Mouse (Mus musculus) lung, embryonic 16.5 days (tissue): ENCODE results near the gene 1700014D04Rik. TPM values are rescaled to one million over a fixed set of nuclear protein-coding genes. Genes with fewer than 3 reads are reported as not detected.
A peak's percentile ranks its signal among the peaks of the same experiment; 100 is the strongest.
"Not testable (repeated sequence)": the region's sequence is repeated elsewhere in the genome, so short reads cannot be mapped to it uniquely, and the experiment has no call there.

Experiments used
- ATAC-seq: fragments of 200-750 bp; cut with Nextera tagmentation; 2 replicates; pipeline ENCODE4 v1.8.0; 2017; ENCODE audit warnings: low read depth, mild to moderate bottlenecking, moderate library complexity
- H3K27ac ChIP-seq: fragments of 300-500 bp; sonication (generic); 2 replicates; pipeline ENCODE4 v1.5.1; 2014; ENCODE audit warnings: mild to moderate bottlenecking, control low read depth, low read length
- H3K27me3 ChIP-seq: fragments of 300-500 bp; sonication (generic); 2 replicates; pipeline ENCODE4 v1.6.1; 2014; ENCODE audit warnings: low read depth, low read length, mixed read lengths; ENCODE audit not compliant: control insufficient read depth, insufficient read depth
- H3K36me3 ChIP-seq: fragments of 300-500 bp; sonication (generic); 2 replicates; pipeline ENCODE4 v1.6.1; 2014; ENCODE audit warnings: low read length; ENCODE audit not compliant: control insufficient read depth, insufficient read depth
- H3K4me1 ChIP-seq: fragments of 300-500 bp; sonication (generic); replicated peaks from 2 replicates; pipeline ENCODE4 v1.6.1; 2014; ENCODE audit warnings: low read length, mixed read lengths; ENCODE audit not compliant: control insufficient read depth, insufficient read depth
- H3K4me2 ChIP-seq: fragments of 300-500 bp; sonication (generic); 2 replicates; pipeline ENCODE4 v1.6.1; 2014; ENCODE audit warnings: low read depth, low read length, control low read depth
- H3K4me3 ChIP-seq: fragments of 300-500 bp; sonication (generic); 2 replicates; pipeline ENCODE4 v1.5.1; 2014; ENCODE audit warnings: mild to moderate bottlenecking, low read length, control low read depth
- H3K9ac ChIP-seq: fragments of 300-500 bp; sonication (generic); 2 replicates; pipeline ENCODE4 v1.6.1; 2014; ENCODE audit warnings: low read length, control low read depth
- H3K9me3 ChIP-seq: fragments of 300-500 bp; sonication (generic); 2 replicates; pipeline ENCODE4 v1.6.1; 2016; ENCODE audit warnings: low read length; ENCODE audit not compliant: control insufficient read depth
- WGBS: fragments of 180-500 bp; shearing (Covaris S2); extraction: QIAGEN DNeasy Blood & Tissue Kit; methylation state at CpG from one replicate; pipeline ENCODE4 v1.1.7; 2014; 5-methylcytosine and 5-hydroxymethylcytosine counted together
- polyA plus RNA-seq: library from polyadenylated mRNA; unstranded; fragments of >200 nt; fragmentation: Nextera tagmentation; extraction: Ambion mirVana; gene quantifications from 2 replicates; pipeline ENCODE4 v1.2.1, GENCODE M21; 2015

Gene 1700014D04Rik
- polyA plus RNA-seq, 1 experiment from 2014 or later, result 0.24 TPM

DNA sequence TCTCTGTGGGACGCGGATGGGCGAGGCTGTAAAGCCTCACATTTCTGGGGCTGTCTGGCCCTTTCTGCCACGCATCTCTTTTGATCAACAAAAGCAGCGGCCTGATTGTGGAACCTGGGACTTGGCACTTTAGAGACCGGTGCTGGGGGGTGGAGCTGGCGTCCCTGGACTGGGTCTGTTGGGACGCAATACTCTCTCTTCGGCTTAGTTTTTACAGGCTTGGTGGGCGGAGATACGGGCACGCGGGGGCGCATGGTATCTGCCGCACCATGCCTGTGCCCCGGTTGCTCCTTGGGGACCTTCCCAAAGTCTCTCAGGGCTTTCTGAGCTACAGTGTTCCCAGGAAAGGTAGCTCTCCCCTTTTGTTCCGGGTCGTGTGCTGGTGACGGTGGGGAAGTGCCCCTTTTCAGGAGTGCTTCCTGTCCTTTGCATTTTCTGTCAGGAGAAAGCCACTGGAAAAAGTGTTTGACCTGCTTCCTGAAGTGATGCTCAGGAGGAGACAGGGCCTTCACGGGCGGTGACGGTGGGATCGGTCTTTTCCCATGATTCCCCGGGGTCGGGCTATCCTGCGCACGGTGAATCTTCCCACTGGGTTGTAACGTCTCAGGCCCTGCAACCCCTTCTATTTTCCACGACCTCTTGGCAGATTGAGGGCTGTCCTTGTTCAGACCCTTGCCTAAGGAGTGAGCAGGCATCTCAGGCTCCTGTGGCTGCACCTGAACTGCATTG lies 20.2 kb downstream of the 1700014D04Rik start:
- ATAC-seq, result no peak
- WGBS, result 25% methylated on average over 29 of the region's 29 CpGs
- H3K9ac ChIP-seq, result no peak overlapping the region
- H3K27ac ChIP-seq, result no peak overlapping the region
- no peaks in the 10 kb centered on the region for H3K27me3 ChIP-seq
- H3K36me3 ChIP-seq, result no peaks in the 10 kb centered on the region
- peak overlapping the region; percentile 12 for H3K4me2 ChIP-seq
- no peak overlapping the region for H3K4me3 ChIP-seq
- H3K9me3 ChIP-seq, result no peaks in the 10 kb centered on the region
- peaks cover 7% of the 10 kb centered on the region for H3K4me1 ChIP-seq

DNA sequence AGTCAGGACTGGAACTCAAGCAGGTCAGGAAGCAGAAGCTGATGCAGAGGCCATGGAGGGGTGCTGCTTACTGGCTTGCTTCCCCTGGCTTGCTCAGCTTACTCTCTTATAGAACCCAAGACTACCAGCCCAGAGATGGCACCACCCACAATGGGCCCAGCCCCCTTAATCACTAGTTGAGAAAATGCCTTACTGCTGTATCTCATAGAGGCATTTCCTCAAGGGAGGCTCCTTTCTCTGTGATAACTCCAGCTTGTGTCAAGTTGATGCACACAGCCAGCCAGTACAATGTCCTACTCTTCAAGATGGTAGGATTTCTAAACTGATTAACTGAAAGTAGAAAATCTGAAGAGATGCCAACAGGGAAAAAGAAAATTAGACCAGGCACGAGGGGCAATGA lies 24.5 kb downstream of the 1700014D04Rik start:
- H3K27ac ChIP-seq, H3K4me1 ChIP-seq, H3K36me3 ChIP-seq, H3K9ac ChIP-seq, H3K4me2 ChIP-seq, H3K27me3 ChIP-seq, H3K4me3 ChIP-seq, ATAC-seq, H3K9me3 ChIP-seq: not testable (repeated sequence)
- WGBS, result 79% methylated on average over 1 of the region's 1 CpGs

DNA sequence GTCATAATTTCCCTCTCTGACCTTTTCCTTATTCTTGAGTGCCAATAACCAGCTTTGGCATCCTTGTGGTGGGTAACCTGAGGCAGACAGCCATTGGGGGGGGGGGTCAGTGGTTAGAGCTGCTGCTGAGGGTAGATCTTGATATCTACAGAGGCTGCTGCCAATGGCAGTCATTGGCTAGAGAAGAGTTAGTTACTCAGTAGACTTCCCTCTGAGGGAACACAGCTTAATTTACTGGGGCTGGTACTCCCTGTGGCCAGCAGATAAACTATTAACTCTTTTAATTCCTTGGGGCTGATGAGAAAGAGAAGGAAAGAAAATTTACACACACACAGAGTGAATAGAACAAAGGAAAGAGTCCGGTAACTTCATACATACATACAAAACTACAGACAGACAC lies 27.1 kb downstream of the 1700014D04Rik start:
- ATAC-seq, result no peak
- no peak overlapping the region for H3K4me3 ChIP-seq
- 89% methylated on average over 1 of the region's 1 CpGs for WGBS
- H3K36me3 ChIP-seq, result no peaks in the 10 kb centered on the region
- H3K27ac ChIP-seq, result peak overlapping the region; percentile 2; the same call in 1 of the 2 replicates
- H3K4me2 ChIP-seq, result no peak overlapping the region
- peaks cover 5% of the 10 kb centered on the region for H3K4me1 ChIP-seq
- H3K9me3 ChIP-seq, result no peaks in the 10 kb centered on the region
- no peaks in the 10 kb centered on the region for H3K27me3 ChIP-seq
- H3K9ac ChIP-seq, result no peak overlapping the region

DNA sequence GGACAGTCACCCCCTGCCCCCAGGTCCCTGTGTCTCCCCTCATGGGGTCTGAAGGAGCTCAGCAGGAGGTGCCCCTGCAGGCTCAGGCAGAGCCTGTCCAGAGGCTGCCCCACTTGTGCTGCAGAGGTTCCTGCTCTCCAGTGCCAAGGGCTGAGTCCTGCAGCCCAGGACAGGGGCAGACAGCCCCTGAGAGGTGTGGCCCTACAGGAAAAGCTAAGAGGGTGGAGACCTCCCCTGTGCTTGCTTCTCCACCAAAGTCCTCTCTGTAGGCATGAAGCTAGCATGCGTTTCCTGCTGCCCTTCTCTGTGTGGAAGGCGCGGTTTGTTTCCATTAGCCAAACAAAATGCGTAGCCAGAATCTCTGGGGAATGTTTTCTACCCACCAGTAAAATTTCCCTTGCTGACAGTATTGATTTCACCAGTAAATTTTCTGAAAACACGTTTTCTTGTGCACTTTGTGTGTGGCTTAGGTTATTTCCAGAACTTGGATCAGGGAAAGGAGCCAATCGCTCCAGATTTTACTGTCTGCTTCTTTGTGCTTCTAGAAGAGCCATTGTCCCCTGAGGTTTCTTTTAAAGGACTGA lies 27.6 kb downstream of the 1700014D04Rik start:
- peak; percentile 83 for ATAC-seq
- H3K4me1 ChIP-seq, H3K9me3 ChIP-seq, H3K36me3 ChIP-seq, H3K4me3 ChIP-seq, H3K4me2 ChIP-seq, H3K27me3 ChIP-seq, H3K9ac ChIP-seq: not testable (repeated sequence)
- WGBS, result 20% methylated on average over 6 of the region's 6 CpGs
- H3K27ac ChIP-seq, result peak overlapping the region; percentile 2; the same call in 1 of the 2 replicates

DNA sequence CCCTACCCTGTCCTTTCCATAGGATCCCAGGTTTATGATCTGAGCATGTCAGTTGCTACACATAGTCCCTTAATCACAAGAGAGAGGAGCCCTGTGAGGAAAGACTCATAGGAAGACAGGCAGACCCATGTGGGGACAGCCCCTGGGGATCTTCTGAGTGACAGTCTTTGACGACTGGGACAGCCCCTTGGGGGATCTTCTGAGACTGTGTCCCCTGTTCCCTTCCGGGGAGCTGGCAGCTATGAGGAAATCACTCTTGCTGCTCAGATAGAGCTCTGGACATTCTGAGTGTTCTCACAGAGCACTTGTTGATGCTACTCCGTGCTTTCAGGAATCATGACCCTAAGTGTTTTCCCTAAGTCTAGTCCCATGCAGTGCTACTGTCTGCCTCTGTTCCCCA lies 32.8 kb downstream of the 1700014D04Rik start:
- Histone ChIP-seq H3K9me3 (no peaks in the 10 kb centered on the region), H3K4me1 (no peaks in the 10 kb centered on the region), H3K27me3 (no peaks in the 10 kb centered on the region), H3K4me2 (no peak overlapping the region), H3K36me3 (no peaks in the 10 kb centered on the region), H3K9ac (no peak overlapping the region), H3K4me3 (no peak overlapping the region), H3K27ac (no peak overlapping the region)
- no peak for ATAC-seq
- 34% methylated on average over 3 of the region's 3 CpGs for WGBS

DNA sequence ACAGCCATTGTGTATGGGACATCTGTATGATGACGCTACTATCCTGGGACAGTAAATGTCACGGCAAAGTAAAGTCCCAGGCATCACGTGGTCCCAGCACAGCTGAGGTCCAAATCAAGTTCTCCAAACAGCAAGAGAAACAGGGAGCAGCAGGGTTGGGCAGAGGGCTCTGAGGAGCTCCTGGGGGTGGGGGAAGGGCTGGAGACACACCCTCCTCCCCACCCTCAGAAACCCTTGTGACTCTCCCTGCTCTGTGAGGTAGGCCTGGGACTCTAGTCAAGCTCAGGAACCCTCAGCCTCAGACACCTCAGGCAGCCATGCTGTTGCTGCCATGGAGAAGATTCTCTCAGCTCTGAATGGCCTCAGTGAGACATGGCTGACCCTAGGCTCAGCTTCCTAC lies 34.6 kb downstream of the 1700014D04Rik start, which contains the start of gene Spata31d1b:
Spata31d1b (plus strand) TSS at position 301 of the 400 bp plus-strand sequence.
- H3K36me3 ChIP-seq, H3K9ac ChIP-seq, H3K4me1 ChIP-seq, ATAC-seq, H3K27ac ChIP-seq, H3K4me2 ChIP-seq, H3K9me3 ChIP-seq, H3K27me3 ChIP-seq, H3K4me3 ChIP-seq: not testable (repeated sequence)
- 64% methylated on average over 3 of the region's 3 CpGs for WGBS

DNA sequence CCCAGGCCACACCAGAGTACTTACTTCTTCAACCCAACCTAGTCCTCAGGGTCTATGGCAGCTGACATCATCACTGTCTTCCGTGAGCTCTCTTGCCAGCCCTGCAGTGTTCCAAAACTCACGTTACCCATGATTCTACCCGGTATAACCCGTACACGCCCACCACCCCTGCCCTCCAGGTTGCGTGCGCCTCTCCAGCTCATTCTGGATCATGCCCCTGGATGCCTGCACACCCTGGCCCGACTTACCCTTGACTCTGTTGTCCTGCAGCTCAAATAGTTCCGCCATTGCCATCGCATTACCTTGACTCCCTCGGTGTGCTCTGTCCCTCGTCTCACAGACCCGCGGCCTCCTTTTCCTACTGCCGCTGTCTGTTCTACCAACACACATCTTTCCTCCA lies 36.3 kb downstream of the 1700014D04Rik start, which contains the start of gene Spata31d1a:
Spata31d1a (minus strand) TSS at position 101 of the 400 bp plus-strand sequence.
- no peak for ATAC-seq
- Histone ChIP-seq H3K9ac (no peak within 1 kb of the TSS), H3K9me3 (no peaks in the 10 kb centered on the region), H3K4me1 (no peaks in the 10 kb centered on the region), H3K36me3 (no peaks in the 10 kb centered on the region), H3K27ac (no peak within 1 kb of the TSS), H3K4me3 (no peak within 1 kb of the TSS), H3K27me3 (no peaks in the 10 kb centered on the region), H3K4me2 (no peak within 1 kb of the TSS)
- 85% methylated on average over 15 of the region's 15 CpGs for WGBS

DNA sequence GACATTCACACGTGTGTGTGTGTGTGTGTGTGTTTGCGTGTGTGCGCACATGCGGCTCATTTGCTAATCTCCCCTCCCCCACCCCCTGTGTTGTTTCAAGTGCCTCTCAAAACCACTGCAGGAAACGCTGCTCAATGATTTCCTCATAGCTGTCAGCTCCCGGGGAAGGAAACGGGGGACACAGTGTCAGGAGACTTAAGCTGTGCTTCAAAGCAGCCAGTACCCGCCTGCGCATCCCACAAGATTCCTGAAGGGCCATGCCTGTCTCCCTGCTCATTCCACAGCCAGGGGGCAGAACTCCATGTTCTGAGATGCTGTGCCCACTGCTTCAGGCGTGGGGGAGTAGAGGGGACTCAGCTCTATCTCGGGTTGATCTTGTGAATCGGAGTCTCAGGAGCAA lies 42.0 kb downstream of the 1700014D04Rik start:
- H3K9me3 ChIP-seq, result no peaks in the 10 kb centered on the region
- H3K9ac ChIP-seq, result no peak overlapping the region
- peaks cover 7% of the 10 kb centered on the region; the same call in 1 of the 2 replicates for H3K4me1 ChIP-seq
- H3K4me3 ChIP-seq, result no peak overlapping the region
- 29% methylated on average over 12 of the region's 12 CpGs for WGBS
- H3K27ac ChIP-seq, result no peak overlapping the region
- H3K4me2 ChIP-seq, result peak overlapping the region; percentile 18; the same call in 1 of the 2 replicates
- no peaks in the 10 kb centered on the region for H3K27me3 ChIP-seq
- no peaks in the 10 kb centered on the region for H3K36me3 ChIP-seq
- ATAC-seq, result peak; percentile 62; the same call in 1 of the 2 replicates

DNA sequence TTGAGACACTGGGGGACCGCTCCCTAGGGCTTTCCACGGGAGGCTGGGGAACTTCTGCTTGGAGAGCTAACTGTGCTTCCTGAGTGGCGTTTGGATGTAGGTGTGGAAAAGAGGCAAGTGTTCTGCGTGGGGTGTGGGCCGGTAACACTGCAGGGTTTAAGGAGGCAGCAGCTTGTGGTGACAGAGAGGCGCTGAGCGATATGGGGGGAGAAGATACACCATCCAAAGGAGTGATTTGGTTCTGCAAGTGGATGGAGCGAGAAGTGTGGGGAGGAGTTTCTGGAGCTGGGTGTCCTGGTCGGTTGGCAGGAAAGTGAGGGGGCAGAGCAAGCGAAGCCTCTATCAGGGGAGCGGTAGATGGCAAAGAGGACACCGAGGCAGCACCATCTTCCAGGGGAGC lies 43.0 kb downstream of the 1700014D04Rik start:
- no peak overlapping the region for H3K4me3 ChIP-seq
- H3K9ac ChIP-seq, result no peak overlapping the region
- H3K36me3 ChIP-seq, result no peaks in the 10 kb centered on the region
- no peaks in the 10 kb centered on the region for H3K27me3 ChIP-seq
- H3K9me3 ChIP-seq, result no peaks in the 10 kb centered on the region
- no peak for ATAC-seq
- H3K4me1 ChIP-seq, result peaks cover 7% of the 10 kb centered on the region; the same call in 1 of the 2 replicates
- no peak overlapping the region for H3K27ac ChIP-seq
- 75% methylated on average over 12 of the region's 12 CpGs for WGBS
- no peak overlapping the region for H3K4me2 ChIP-seq
